Mouse (Mus musculus): ENCODE data around the gene Mesd.
A peak's percentile ranks its signal among the peaks of the same experiment; 100 is the strongest.
"Not testable (repeated sequence)": the region's sequence is repeated elsewhere in the genome, so short reads cannot be mapped to it uniquely, and the experiment has no call there.

Gene Mesd

DNA sequence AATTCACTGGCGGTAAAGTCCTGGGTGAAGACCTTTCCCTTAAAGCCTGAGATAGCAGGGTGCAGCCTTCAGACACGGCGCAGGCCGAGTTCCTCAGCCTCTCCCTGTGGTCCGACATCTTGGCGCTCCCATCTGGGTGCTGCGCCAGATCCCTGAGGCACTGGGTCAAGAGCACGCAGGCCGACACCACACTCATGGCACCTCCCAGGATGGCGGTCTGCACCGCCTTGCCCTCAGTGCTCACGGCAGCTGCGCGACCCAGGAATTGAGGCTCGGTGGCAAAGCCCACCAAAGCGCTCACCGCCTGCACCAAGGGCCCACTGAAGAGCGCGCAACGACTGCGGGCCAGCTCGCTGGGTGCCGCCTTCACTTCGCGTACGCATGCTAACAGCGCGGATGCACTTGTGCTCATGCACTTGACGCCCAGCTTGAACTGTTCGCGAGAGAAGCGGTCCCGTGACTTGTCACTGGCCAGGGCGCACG, 2.1 kb upstream of the Mesd start:
- DNase-seq: peak; percentile 22

DNA sequence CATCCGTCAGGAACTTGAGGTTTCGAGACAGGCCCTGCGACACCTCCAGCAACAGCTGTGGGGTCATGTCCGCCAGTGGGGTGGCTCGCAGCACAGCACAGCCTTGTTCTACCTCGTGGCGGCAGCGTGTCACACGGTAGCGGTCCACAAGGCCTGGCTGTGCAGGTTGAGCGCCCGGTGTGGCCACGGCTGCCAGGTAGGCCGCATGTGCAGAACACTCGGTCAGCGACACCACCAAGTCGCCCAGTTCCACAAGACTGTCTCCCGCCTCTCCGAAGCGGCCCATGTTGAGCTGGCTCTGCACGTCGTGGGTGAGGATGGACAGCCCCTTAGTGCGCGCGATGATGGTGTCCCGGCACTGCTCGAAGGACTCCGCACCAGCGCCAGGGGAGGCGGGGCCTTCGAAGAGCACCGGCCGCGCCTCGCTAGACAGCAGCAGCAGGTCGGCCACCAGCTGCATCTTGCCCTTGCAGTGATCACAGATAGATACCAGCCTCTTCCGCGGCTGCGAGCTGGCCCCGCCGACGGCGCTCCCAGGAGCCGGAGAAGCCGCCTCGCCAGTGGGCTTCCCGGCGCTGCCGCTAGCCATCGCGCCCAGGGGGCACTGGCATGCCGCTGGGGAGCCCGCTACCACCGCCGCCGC, 1.5 kb upstream of the Mesd start:
- peak; percentile 50 for DNase-seq

DNA sequence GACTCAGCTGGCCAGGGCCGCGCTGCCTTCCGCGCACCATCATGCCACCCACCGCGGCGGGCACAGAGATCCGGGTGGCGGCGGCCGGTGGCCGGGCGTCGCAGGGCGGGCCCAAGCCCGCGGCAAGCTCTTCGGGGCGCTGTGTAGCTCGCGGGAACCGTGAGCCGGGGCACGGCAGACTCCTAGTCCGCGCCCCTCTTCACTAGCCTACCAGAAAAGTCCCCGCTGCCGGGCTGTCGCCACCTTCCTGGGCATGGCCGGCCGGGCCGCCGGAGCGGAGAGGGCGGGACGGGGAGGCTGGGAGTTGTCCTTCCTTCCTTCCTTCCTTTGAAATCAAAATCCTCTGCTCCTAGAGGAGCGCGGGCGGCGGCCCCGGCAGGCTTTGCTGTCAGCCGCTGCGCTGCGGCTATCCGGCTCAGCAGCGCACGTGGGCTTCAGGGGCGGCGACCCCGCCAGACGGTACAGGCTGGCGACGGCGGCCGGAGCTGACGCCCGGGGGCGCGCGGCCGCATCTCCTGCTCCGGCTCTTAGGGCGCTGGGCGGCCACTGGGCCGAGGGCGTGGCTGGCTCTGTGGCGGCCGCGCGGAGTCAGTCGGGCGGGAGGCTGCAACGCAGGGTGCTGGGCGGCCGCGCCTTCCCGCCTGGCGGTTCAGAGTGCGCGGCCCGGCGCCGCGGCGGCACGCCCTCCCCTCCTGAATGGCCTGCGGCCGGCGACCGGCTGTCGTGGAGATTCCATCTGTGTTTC, 818 bp upstream of the Mesd start:
- no peak for DNase-seq

DNA sequence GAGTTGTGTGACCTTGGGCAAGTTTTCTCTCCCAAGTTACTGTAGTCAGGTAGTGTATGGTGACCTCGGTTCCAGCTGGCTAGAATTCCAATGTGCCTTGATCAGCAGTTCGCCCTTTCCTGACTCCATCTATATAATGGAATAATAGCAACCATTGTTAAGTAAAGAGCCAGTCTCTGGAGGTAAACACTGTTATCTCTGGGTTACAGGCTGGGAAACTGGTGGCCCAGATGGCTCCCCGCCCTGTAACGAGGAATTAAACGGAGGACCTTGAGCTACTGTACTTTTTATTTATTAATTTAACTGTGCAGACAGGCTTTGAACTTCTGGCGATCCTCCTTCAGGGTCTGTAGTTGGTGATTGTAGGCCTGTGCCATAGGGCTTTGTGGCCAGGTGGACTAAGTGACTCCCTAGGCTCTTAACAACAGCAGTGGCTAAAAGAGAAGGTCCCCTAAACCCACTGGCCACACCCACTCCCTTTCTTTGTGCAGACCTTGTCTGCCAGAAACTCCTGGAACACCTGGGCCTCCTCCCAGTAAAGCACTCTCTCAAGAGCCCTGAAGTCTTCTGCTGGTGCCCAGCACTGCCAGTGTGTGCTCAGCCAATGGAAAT, 761 bp downstream of the Mesd start:
- peak; percentile 23 for DNase-seq

DNA sequence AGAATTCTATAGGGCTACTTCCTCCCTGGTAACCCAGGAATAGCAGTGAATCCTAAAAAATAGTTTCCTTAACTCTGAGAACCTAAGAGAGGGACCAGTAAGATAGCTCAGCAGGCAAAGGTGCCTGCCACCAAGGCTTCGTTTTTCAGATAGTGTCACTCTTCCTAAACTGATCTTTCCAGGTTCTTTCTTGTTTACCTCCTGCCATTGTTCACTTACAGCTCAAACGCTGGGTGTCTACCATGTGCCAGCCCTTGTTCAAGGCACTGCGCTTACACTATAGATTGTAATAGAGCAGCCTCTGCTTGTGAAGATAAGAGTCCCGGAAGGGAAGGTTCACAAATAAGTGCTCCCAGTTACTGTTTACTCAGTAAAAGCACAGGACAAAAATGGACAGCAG, 1.6 kb downstream of the Mesd start:
- no peak for DNase-seq

DNA sequence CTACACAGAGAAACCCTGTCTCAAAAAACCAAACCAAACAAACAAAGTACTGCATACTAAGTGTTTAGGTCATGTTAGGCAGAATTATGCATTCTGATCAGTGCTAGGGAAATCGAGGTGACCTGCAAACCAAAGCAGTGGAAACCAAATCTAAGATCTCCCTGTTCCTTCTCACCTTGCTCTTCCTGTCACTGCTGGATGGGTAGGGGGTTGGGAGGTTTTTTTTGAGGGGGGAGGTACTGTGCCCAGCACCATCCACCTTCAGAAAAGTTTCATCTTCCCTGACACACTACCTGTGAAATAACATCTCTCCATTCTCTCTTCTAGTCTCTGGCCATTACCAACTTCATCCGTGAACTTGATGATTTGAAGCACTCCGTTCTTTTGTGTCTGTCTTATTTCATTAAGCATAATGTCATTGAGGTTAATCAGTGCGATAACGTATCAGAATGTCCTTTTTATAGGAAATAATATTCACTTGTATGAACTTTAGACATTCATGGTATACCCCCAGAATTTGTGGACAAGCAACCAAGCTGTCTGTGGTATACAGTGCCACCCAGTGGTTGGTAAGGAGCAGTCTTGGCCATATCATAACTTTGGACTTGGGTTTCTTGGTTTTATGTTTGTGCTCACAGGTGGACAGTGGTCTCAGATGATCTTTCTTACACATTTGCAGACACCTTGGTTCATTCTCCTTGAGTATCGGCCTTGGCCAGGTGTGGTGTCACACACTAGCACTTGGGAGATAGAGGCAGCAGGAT, 2.3 kb downstream of the Mesd start:
- no peak for DNase-seq

DNA sequence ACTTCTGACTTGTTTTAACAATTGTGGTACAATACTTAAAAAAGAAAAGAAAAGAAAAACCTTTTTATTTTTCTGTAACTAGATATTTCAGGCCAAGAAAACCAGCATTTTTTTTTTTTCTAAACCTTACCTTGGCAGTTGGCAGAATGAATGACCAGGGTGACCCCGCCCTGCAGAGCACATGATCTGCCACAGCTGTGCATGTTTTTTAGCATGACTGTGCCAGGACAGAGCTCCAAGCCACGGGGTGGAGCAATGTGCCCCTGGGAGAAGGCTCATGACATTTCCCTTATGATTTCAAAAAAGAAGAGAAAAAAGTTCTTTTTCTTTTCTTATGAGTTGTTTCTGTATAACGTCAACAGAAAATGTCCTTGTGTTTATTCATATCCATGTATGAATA, 5.1 kb downstream of the Mesd start:
- no peak for DNase-seq

DNA sequence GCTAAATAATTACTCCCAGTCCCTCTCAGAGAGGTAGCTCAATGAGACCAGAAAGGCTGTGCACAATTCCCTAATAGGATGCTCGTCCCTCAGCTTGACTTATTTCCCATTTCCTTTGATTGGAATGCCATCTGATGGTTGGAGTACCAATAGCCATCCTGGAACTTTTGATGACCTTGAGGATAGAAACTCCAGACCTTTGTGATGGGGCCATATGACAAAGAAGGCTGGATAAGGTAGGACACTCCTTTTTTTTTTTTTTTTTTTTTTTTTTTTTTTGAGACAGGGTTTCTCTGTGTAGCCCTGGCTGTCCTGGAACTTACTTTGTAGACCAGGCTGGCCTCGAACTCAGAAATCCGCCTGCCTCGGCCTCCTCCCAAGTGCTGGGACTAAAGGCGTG, 5.7 kb downstream of the Mesd start:
- DNase-seq: not testable (repeated sequence)

DNA sequence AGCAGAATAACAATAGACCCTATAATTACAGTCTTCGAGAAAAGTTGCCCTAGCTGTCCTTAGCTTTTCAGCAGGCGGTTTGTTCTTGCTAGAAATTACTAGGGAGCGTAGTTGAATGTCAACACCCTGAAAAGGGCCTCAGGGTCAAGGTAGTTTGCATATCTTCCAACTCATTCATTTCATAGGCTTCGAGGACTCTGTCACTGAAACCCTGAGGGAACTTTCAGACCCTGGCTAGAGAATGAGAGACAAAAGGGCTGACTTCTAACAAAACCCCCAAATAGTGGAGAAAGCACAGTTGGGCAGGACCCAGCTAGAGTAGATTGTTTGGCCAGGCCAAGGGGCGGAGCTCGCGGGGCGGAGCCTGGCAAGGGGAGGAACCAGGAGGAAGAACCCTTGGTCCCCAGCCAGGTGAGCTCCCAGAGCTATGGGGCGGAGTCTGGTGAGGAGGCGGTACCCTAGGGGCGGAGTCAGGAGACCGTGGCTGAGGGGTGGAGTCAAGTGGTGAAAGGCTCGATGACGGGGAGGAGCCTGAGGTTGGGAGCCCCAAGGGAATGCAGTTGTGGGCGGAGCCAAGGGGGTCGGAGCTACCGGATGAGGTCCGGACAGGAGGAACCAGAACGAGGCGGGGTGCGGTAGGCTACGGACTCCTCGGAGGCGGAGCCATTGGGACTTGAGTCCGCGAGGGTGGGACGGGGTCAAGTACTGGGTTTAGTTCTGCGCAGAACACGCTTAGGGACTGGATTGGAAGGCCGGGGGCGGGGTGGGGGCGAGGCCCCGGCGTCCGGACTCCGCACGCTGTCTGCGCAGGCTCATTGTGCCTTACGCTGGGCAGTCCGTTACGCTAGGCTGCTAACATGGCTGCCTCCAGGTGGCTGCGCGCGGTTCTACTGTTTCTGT, 7.4 kb downstream of the Mesd start:
- DNase-seq: peak; percentile 97

DNA sequence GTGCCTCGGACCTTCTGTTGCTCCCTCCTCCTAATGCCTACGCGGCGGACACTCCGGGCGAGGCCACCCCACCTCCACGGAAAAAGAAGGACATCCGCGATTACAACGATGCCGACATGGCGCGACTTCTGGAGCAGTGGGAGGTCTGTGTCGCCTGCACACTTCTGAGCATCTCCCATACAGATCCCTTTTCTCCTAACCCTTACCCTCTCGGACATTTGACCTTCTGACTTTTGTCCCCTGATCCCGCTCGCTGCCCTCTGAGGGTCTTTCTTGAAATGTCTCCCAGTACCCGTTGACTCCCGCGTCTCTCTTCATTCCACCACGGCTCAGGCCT, 8.0 kb downstream of the Mesd start:
- DNase-seq: no peak

DNA sequence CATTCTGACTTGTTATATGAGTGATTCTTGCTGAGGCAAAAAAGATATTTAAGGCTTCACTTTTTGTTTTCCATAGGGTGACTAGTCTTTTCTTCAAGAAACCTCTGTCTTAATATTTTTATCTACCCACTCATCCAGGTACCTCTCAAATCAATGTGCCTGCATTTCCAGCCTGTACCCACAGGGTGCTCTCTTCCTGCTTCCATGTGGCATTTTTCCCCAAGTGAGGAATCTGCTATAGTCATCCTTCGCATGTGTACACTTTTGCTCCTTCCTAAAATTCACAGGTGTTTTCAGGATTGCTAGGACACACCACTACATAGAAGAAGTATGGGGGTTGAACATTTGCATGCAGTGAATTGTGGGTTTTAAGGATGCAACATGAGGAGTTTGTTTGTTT, 10.1 kb downstream of the Mesd start:
- no peak for DNase-seq

DNA sequence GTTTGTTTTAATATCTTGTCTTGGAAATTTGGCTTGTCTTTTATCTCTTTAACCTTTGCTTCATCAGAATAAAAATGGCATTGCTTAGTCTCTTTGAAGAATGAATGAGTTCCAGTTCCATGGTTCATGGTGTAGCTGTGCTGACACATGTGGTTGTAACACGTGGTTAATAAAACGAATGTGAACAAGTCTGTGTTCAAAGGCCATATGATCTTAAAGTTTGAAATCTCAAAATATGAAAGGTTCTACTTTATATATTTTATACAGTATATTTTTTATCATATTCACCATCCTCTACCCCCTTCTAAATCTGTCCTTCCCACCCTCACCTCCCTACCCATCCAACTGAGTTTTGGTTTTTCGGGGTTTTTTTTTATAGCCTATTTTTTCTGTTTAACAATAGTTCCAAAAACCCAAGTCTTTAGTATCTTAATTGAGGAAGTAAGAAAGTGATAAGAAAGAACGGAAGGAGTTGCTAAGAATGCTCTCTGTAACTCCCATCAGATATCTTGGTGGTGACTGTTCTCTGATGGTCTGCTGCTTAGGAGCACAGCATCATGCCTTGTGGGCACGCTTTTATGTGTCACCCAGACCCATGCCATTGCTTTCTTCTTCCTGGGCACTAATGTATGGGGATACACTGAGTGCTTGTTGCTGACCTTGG, 11.9 kb downstream of the Mesd start:
- no peak for DNase-seq

DNA sequence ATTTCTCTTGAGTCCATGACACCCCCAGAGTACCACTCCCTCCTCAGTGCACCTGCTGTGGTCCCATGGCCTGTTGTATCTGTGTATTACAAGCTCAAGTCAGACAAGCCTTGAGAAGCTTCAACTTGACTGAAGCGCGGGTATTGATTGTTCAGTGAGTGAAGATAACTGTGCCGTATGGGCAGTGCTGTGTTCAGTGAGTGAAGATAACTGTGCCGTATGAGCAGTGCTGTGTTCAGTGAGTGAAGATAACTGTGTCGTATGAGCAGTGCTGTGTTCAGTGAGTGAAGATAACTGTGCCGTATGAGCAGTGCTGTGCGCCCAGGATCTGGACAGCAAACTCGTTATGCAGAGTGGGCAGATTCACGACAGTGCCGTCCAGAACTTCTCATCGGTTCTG, 14.0 kb downstream of the Mesd start:
- DNase-seq: no peak

DNA sequence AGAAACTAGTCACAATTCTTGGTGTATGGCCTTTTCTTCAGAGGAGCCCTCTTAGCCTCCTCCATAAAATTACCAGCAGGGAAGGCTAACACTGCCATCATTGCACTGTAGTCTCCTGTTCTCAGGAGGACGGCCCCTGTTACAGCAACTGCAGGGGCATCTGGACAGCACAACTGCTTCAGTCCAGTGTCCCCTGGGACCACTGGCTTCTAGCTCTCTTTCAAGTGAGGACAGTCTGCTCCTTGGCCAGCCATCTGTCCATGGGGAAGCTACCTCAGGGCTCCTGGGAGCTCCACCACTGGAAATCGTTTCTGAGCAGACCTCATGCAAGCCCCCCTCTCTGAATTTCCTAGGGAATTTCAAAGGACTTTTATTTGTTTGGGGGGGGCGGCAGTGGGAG, 16.3 kb downstream of the Mesd start:
- DNase-seq: no peak

DNA sequence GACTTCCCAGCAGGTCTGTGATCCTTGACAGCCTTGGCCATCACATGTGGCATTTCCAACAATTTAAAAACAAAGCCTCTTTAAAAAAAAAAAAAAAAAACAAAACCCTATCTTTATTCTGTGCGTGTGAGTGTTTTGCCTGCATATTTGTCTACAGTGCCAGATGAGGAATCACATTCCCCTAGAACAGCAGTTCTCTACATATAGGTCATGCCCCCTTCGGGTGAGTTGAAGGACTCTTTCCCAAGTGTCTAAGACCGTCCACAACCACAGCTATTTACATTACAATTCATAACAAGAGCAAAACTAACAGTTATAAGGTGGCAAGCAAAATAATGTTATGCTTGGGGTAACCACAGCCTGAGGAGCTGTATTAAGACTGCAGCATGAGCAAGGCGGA, 17.2 kb downstream of the Mesd start:
- no peak for DNase-seq

DNA sequence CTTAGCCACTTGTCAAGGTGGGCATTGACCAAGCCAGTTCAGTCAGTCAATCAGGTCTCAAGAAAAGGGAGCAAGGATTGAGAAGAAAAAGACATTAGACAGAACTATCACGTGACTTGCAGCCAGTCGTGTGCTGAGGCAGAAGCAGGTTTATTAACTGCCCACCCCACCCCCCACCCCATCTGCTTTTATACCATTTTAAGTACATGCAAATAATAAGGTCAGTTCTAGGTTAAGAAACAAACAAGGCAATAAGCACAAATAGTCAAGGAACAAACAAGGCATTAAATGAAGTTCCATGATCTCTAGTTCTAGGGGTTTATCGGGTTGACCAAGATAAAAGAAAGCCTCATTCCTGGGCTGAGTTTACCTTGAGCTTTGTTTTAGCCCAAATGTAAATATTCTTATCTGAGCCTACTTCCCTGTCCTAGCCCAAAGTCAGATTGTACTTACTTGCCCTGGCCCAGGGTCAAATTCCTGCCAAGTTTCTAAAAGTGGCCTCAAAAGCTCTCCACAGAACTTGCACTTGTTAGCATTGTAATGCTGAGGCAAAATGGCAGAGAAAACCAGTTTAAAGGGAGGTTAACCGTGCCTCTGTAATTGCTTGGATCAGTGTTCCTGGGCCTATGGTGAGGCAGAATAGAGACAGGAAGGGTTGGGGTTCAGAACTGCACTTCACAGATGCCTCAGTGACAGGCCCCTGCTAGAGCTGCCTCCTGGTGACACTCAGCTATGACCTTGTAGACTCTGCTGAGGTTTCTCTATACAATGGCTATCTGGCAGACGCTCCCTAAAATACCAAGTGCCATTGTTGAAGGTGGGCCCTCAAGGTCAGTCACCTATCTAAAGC, 18.3 kb downstream of the Mesd start:
- DNase-seq: no peak

DNA sequence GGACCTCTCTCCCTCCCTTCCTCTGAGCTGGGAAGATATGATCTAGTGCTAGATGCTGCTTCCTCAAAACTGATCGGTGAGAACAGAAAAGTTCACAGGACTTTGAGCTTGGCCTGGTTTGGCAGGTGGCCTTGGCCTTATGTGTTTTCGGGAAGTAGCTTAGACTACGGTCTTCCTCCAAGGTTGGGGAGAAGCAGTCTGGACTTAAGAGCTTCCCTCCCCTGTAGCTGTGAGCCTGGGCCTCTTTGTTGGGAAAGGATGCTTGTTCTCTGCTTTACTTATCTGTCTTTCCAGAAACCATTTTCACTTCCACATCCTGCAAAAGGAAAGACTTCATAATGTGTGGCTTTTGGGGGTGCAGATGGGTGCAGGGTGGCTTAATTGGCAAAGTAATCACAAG, 20.6 kb downstream of the Mesd start:
- no peak for DNase-seq

DNA sequence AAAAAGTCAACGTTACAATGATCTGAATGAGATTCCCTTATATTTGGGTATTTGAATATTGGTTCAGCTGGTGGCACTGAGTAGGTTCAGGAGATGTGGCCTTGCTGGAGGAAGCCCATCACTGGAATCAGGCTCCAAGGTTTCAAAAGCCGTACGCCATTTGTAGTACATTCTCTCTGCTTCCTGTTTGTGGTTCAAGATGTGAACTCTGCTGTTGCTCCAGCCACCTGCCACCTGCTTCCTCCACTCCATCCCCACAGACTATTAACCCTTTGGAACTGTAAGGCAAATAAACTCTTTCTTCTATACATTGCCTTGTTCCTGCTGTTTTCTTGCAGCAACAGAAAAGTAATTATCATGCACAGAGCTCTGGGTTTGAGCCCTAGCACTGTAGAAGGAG, 27.6 kb downstream of the Mesd start:
- no peak for DNase-seq

DNA sequence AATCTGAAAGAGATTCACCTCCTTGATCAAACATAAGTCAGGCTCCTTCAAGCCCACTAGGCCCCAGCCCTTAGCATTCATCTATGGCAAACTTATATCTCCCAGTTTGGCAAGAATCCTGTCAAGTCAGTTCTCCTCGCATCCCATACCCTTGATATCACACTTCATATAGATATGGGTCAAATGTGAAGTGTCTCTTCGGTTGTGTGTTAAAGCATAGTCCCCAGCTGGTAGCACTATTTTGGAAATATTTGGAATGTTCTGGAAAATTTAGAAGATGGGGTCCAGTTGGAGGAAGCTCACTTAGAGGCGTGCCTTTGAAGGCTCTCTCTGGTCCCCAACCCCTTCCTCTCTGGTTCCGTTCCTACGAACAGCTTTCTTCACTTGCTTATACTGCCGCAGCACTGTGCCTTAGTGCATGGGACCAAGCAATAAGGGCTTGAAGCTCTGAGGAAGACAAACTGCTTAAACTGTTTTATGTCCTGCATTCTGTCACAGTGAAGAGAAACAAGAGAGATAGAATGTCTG, 29.2 kb downstream of the Mesd start:
- no peak for DNase-seq

DNA sequence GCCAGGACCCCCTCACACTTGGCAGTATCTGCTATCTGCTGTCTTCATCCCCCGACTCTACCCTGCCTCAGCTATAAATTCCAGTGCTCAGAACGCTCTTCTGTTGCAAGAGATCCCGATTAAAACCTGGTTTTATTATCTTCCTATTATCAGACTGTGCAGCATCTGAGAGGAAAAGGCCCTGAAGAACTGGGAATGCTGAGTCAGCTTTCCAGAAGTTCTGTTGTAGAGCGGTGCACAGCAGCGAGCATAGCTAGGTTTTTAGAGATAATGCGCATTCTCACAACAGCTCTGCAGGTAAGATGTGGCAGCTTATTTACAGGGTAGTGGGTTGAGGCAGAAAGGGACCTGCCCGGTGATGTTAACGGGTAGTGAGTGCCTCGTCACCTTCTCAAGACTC, 29.7 kb downstream of the Mesd start:
- DNase-seq: no peak

DNA sequence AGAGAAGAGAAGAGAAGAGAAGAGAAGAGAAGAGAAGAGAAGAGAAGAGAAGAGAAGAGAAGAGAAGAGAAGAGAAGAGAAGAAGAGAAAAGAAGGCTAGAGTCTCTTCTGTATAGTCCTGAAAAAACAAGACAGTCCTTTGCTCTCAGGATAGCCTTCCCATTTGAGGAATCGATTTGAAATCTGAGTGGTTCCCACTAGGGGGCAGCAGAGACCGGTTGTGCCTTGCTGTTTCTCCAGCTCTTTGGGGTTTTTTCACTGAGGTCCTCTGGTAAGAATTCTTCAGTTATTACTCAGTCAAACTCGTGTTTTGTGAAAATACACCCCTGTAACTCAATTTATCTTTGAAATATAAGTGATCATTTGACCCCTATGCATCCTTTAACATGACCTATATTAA, 30.3 kb downstream of the Mesd start:
- DNase-seq: peak; percentile 92

Data from cerebellum, adult 8-10 months (tissue).